Mouse (Mus musculus): ENCODE measurements around the gene Myl6.

GRCm38 (mm10) chr10:128497134-128497737, 3.3 kb upstream of the Myl6 start:
- TF ChIP-seq CTCF (IDR thresholded peaks at IDR 0.05; ENCODE audit: low read depth, low read length), result no peak
- no peak for TF ChIP-seq EP300 (IDR thresholded peaks at IDR 0.05; ENCODE audit: insufficient read depth, low read depth, low read length)

Data from ES-Bruce4 (cell line).